Mouse (Mus musculus) spleen, adult 2 months (tissue): ENCODE data around the gene Gjb5.

ENCODE experiments used
- CTCF ChIP-seq: fragments of 200-500 bp; IDR thresholded peaks from 2 replicates; pipeline ENCODE4 v1.5.1; 2011; ENCODE audit warnings: mild to moderate bottlenecking, inconsistent platforms; ENCODE audit not compliant: insufficient read depth, insufficient read length, insufficient replicate concordance; ENCODE audit errors: extremely low read depth
- POLR2A ChIP-seq: fragments of 200-500 bp; IDR thresholded peaks from 2 replicates; pipeline ENCODE4 v1.6.1; 2011; ENCODE audit warnings: low read depth, low read length, inconsistent platforms

GRCm38 (mm10) chr4:127374645-127375044, 16.7 kb upstream of the Gjb5 start:
- TF ChIP-seq CTCF = no peak
- no peak for TF ChIP-seq POLR2A
